Mouse (Mus musculus): ENCODE measurements at regions not wholly inside any gene's neighbourhood (a gene's known extent, or its start where the extent isn't known, plus 50 kb on each side); places are given as distances from the start of the nearest gene placed in this dataset.

DNA sequence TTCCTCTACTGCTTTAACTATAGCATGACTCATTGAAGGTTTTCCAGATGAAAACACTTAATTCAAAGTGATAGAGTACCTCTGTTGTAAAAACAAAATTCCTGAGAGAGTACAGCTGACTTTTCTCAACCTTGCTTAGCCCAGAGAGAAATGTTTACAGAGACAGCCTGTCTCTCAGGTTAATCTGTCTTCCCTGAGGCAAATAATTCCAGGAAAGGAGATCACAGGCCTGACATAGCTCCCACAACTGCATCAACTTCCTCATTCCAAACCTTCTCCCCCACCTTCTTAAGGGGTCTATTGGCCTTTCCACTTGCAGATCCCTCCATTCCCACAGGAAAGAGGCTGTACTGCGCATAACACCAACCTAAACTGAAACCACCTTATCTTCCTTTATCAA is 586.1 kb upstream of the Impad1 start:
- WGBS, result 52% methylated on average over 1 of the region's 1 CpGs
- H3K27ac ChIP-seq (ENCODE audit: low read length), result no peak overlapping the region

DNA sequence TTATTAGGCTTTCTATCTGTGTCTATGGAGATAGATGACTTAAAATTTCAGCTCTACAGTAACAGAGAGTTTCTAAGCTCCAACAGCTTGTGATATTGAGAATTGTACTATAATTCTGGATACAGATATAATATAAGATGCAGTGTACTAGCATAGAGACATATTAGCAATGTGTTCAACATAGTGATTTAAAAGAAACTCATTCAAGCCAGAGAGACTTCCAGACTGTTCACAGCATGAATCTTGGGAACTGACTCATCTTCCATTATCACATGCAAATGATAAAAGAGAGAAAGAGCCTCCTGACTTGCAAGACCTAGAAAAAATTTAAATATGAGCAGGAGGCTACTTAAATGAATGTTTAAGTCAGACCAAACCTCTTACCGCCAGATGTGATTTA is 565.1 kb upstream of the Impad1 start:
- H3K4me3 ChIP-seq (replicated peaks; ENCODE audit: low read length), result no peak overlapping the region
- H3K4me2 ChIP-seq (ENCODE audit: low read depth, low read length), result no peak overlapping the region
- no peaks in the 10 kb centered on the region for H3K36me3 ChIP-seq (ENCODE audit: control insufficient read depth, insufficient read depth, low read length)
- no peaks in the 10 kb centered on the region for H3K9me3 ChIP-seq (replicated peaks; ENCODE audit: control insufficient read depth, low read length)
- ATAC-seq (ENCODE audit: insufficient read depth, low FRiP score), result no peak
- no peaks in the 10 kb centered on the region for H3K27me3 ChIP-seq (ENCODE audit: control insufficient read depth, insufficient read depth, low read length)
- no peak overlapping the region for H3K9ac ChIP-seq (ENCODE audit: low read length)
- no peaks in the 10 kb centered on the region for H3K4me1 ChIP-seq (ENCODE audit: control insufficient read depth, insufficient read depth, low read length)
- no peak overlapping the region for H3K27ac ChIP-seq (ENCODE audit: low read length)
- WGBS, result 84% methylated on average over 1 of the region's 1 CpGs

More for the DNA sequence above, 586.1 kb upstream of the Impad1 start:
- Histone ChIP-seq H3K4me2 (ENCODE audit: low read depth, low read length) (no peak overlapping the region), H3K4me1 (ENCODE audit: control insufficient read depth, insufficient read depth, low read length) (no peaks in the 10 kb centered on the region), H3K9ac (ENCODE audit: low read length) (no peak overlapping the region), H3K9me3 (replicated peaks; ENCODE audit: control insufficient read depth, low read length) (no peaks in the 10 kb centered on the region), H3K4me3 (replicated peaks; ENCODE audit: low read length) (no peak overlapping the region), H3K27me3 (ENCODE audit: control insufficient read depth, insufficient read depth, low read length) (no peaks in the 10 kb centered on the region), H3K36me3 (ENCODE audit: control insufficient read depth, insufficient read depth, low read length) (no peaks in the 10 kb centered on the region)
- no peak for ATAC-seq (ENCODE audit: insufficient read depth, low FRiP score)

DNA sequence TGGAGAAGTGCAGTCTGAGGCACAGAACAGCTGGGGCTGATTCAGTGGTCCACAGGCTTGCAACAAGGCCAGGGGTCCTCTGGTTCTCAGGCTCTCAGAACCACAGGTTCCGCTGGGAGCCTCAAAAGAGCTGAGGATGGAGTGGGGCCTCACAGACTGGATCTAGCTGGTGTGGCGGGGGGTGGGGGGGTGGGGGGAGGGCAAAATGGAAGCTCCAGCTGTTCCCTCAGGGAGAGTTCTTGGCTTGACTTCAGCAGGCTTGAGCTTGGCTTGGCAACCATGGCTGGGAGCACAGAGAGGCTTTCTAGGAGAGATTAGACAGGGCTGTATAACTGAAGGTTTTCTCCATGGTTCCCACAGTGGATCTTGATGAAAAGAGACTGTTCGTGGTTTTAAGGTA is 553.1 kb upstream of the Impad1 start:
- H3K27me3 ChIP-seq (ENCODE audit: control insufficient read depth, insufficient read depth, low read length), result no peaks in the 10 kb centered on the region

DNA sequence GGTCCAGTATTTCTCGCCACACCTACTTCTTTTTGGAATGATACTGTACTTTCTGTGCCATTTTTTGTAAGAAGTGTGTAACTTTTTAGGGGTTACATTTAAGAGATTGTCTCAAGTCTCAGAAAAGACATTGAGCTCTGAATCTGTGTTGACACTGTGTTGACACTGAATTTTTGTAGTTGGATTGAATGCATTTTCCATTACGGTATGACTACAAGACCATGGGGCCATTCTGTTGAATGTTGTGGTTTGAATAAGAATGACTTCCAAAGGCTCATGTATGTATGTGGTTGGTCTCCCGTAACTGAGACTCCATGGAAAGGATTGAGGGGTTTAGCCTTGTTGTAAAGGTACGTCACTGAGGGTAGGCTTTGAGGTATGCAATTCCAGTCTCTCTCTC is 551.6 kb upstream of the Impad1 start:
- no peak for ATAC-seq (ENCODE audit: insufficient read depth, low FRiP score)
- no peaks in the 10 kb centered on the region for H3K36me3 ChIP-seq (ENCODE audit: control insufficient read depth, insufficient read depth, low read length)
- H3K9me3 ChIP-seq (replicated peaks; ENCODE audit: control insufficient read depth, low read length), result no peaks in the 10 kb centered on the region
- H3K27ac ChIP-seq (ENCODE audit: low read length), result no peak overlapping the region
- H3K4me3 ChIP-seq (replicated peaks; ENCODE audit: low read length), result no peak overlapping the region
- no peaks in the 10 kb centered on the region for H3K27me3 ChIP-seq (ENCODE audit: control insufficient read depth, insufficient read depth, low read length)
- WGBS, result 89% methylated on average over 4 of the region's 4 CpGs
- H3K4me1 ChIP-seq (ENCODE audit: control insufficient read depth, insufficient read depth, low read length), result no peaks in the 10 kb centered on the region
- H3K4me2 ChIP-seq (ENCODE audit: low read depth, low read length), result no peak overlapping the region
- no peak overlapping the region for H3K9ac ChIP-seq (ENCODE audit: low read length)

More for the DNA sequence above, 553.1 kb upstream of the Impad1 start:
- Histone ChIP-seq H3K4me2 (ENCODE audit: low read depth, low read length) (no peak overlapping the region), H3K27ac (ENCODE audit: low read length) (no peak overlapping the region), H3K4me3 (replicated peaks; ENCODE audit: low read length) (no peak overlapping the region), H3K36me3 (ENCODE audit: control insufficient read depth, insufficient read depth, low read length) (no peaks in the 10 kb centered on the region), H3K4me1 (ENCODE audit: control insufficient read depth, insufficient read depth, low read length) (no peaks in the 10 kb centered on the region), H3K9me3 (replicated peaks; ENCODE audit: control insufficient read depth, low read length) (no peaks in the 10 kb centered on the region), H3K9ac (ENCODE audit: low read length) (no peak overlapping the region)
- 53% methylated on average over 3 of the region's 3 CpGs for WGBS
- ATAC-seq (ENCODE audit: insufficient read depth, low FRiP score), result peak; percentile 56

DNA sequence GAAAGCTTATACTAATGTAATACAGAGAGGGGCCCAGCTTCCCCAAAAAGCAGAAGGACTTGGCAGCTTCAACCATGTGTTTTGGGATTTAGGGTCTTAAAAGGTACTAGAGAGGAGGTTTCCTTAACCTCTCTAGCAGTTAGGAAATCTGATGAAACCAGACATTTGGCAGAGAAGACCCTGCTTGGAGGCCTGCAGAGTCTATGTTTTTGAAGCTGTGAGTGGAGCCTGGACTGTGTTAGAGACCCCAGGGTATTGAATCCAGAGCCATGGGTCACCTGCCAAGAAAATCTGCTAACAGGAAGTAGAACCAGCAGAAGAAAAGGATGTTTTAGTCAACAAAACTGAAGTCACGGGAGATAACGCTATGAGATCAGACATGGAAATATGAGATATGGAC is 551.2 kb upstream of the Impad1 start:
- Histone ChIP-seq H3K4me2 (ENCODE audit: low read depth, low read length) (no peak overlapping the region), H3K36me3 (ENCODE audit: control insufficient read depth, insufficient read depth, low read length) (no peaks in the 10 kb centered on the region), H3K4me1 (ENCODE audit: control insufficient read depth, insufficient read depth, low read length) (no peaks in the 10 kb centered on the region), H3K4me3 (replicated peaks; ENCODE audit: low read length) (no peak overlapping the region), H3K9ac (ENCODE audit: low read length) (no peak overlapping the region), H3K27me3 (ENCODE audit: control insufficient read depth, insufficient read depth, low read length) (no peaks in the 10 kb centered on the region), H3K27ac (ENCODE audit: low read length) (no peak overlapping the region), H3K9me3 (replicated peaks; ENCODE audit: control insufficient read depth, low read length) (no peaks in the 10 kb centered on the region)
- WGBS, result 83% methylated on average over 2 of the region's 2 CpGs
- ATAC-seq (ENCODE audit: insufficient read depth, low FRiP score), result peak; percentile 56; the same call in 1 of the 2 replicates

DNA sequence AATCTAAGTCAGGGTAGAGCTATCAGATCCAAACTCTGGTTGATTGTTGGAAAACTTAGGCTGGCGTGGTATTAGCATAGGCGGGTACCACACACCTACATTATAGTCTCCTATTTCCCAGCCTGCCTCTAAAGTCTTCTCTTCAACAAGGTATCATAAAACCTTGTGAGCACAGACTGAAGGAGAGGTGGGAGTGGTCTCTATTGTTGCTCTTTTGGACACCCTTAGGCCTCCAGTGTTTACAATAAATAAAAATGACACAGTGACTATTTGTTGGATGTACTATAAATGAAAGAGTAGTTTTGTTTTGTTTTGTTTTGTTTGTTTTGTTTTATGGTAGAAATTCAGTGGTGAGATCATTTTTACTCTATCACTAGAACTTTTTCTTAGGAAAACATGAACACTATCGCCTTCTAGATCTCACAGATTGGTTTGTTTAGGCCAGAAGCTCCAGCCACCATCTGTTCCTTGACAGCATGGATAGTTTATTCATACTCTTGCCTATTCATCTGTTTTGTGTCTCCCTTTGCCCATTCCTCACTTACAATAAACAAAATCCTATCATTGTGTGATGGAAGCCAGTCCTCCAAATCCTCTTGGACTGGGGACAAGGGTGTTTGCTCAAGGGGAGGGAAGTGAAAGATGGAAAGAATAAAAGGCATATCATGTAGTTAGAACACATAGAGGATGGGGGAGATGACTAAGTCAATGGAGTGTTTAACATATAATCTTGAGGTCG is 544.2 kb upstream of the Impad1 start:
- peak; percentile 87; the same call in 1 of the 2 replicates for ATAC-seq (ENCODE audit: insufficient read depth, low FRiP score)
- Histone ChIP-seq H3K36me3 (ENCODE audit: control insufficient read depth, insufficient read depth, low read length) (no peaks in the 10 kb centered on the region), H3K9me3 (replicated peaks; ENCODE audit: control insufficient read depth, low read length) (no peaks in the 10 kb centered on the region), H3K4me2 (ENCODE audit: low read depth, low read length) (no peak overlapping the region), H3K27ac (ENCODE audit: low read length) (no peak overlapping the region), H3K27me3 (ENCODE audit: control insufficient read depth, insufficient read depth, low read length) (no peaks in the 10 kb centered on the region), H3K9ac (ENCODE audit: low read length) (no peak overlapping the region), H3K4me3 (replicated peaks; ENCODE audit: low read length) (no peak overlapping the region), H3K4me1 (ENCODE audit: control insufficient read depth, insufficient read depth, low read length) (no peaks in the 10 kb centered on the region)
- 55% methylated on average over 4 of the region's 4 CpGs for WGBS

DNA sequence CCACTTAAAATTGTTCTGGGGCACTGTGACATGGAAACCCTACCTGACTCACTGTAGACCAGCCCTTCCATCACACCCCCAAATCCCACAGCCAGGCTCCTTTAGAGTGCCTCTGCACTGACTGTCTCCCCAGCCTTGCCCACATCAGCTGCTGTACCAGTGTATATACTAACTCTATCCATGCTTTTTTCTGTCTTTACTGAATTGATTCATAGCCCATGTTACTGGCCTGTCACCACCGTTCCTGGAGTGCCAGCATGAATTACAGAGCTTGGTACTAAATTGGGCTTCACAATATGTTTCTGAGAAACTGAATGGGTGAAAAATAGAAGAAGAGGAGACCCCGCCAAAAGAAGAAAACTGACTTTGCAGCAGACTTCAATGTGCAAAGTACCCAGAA is 541.9 kb upstream of the Impad1 start:
- Histone ChIP-seq H3K4me3 (replicated peaks; ENCODE audit: low read length) (no peak overlapping the region), H3K4me1 (ENCODE audit: control insufficient read depth, insufficient read depth, low read length) (no peaks in the 10 kb centered on the region), H3K36me3 (ENCODE audit: control insufficient read depth, insufficient read depth, low read length) (no peaks in the 10 kb centered on the region), H3K4me2 (ENCODE audit: low read depth, low read length) (no peak overlapping the region), H3K9me3 (replicated peaks; ENCODE audit: control insufficient read depth, low read length) (no peaks in the 10 kb centered on the region), H3K27ac (ENCODE audit: low read length) (no peak overlapping the region), H3K27me3 (ENCODE audit: control insufficient read depth, insufficient read depth, low read length) (no peaks in the 10 kb centered on the region), H3K9ac (ENCODE audit: low read length) (no peak overlapping the region)
- 82% methylated on average over 2 of the region's 2 CpGs for WGBS
- no peak for ATAC-seq (ENCODE audit: insufficient read depth, low FRiP score)

DNA sequence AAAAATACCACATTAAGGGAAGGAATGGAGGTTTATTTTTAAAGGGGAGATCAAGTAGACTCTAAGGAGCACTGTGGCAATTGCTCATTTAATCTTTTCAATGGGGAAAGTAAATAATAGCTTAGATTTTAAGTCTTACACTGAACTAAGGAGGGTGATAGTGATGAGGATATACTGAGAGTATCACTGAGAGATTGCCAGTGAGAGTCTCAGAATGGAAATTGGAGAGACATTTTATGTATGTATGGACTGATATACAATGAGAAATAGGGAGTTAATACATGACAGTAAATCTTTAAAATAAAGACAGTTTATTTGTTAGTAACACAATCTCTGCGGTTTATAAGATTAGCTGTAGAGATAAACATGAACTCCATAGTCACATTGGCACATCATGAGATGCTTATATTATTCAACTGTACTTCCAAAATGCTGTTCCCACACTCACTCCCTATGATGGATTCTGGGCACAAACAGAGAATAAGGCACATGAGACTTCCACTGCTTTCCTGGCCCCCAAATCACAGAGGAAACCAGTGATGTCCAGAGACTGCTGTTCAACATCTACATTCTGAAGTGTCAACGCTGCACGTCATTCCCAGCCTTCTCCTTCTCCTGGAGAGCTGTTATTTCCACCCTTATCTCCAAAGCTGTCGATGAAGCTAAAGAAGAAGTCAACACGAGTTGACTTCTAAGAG is 535.5 kb upstream of the Impad1 start:
- no peak overlapping the region for H3K4me3 ChIP-seq (replicated peaks; ENCODE audit: low read length)
- H3K9me3 ChIP-seq (replicated peaks; ENCODE audit: control insufficient read depth, low read length), result no peaks in the 10 kb centered on the region
- peaks cover 3% of the 10 kb centered on the region; the same call in 1 of the 2 replicates for H3K4me1 ChIP-seq (ENCODE audit: control insufficient read depth, insufficient read depth, low read length)
- no peaks in the 10 kb centered on the region for H3K27me3 ChIP-seq (ENCODE audit: control insufficient read depth, insufficient read depth, low read length)
- H3K4me2 ChIP-seq (ENCODE audit: low read depth, low read length), result no peak overlapping the region
- H3K9ac ChIP-seq (ENCODE audit: low read length), result no peak overlapping the region
- WGBS, result 30% methylated on average over 5 of the region's 5 CpGs
- H3K36me3 ChIP-seq (ENCODE audit: control insufficient read depth, insufficient read depth, low read length), result no peaks in the 10 kb centered on the region
- no peak overlapping the region for H3K27ac ChIP-seq (ENCODE audit: low read length)
- no peak for ATAC-seq (ENCODE audit: insufficient read depth, low FRiP score)

DNA sequence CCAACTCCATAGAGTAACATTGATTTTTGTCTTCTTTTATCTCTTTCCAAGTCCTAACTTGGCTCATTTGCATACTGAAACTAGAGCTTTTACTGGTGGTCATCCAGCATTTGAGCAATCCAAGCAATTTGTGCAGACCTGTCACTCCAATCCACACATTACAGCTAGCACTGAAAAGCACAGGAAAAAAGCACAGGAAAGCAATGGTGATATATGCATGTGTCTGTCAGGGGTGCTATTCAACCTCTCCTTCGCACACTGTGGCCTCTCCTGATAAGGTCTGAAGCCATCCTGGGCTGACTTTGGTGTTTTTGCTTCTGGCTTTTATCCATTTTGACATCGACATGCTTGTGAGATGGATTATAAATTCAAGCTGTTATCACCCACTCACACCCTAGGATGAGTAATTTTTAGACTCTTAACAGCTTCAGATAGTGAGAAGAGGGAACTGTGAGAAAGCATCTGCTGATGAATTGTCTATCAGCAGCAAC is 534.1 kb upstream of the Impad1 start:
- no peak; the same call in 1 of the 2 replicates for ATAC-seq (ENCODE audit: insufficient read depth, low FRiP score)
- Histone ChIP-seq H3K4me2 (ENCODE audit: low read depth, low read length) (no peak overlapping the region), H3K4me3 (replicated peaks; ENCODE audit: low read length) (no peak overlapping the region), H3K9me3 (replicated peaks; ENCODE audit: control insufficient read depth, low read length) (no peaks in the 10 kb centered on the region), H3K9ac (ENCODE audit: low read length) (no peak overlapping the region), H3K27ac (ENCODE audit: low read length) (peak overlapping the region; percentile 28; the same call in 1 of the 2 replicates), H3K4me1 (ENCODE audit: control insufficient read depth, insufficient read depth, low read length) (peaks cover 3% of the 10 kb centered on the region; the same call in 1 of the 2 replicates), H3K27me3 (ENCODE audit: control insufficient read depth, insufficient read depth, low read length) (no peaks in the 10 kb centered on the region), H3K36me3 (ENCODE audit: control insufficient read depth, insufficient read depth, low read length) (no peaks in the 10 kb centered on the region)
- WGBS, result 32% methylated on average over 2 of the region's 2 CpGs

All from stomach, embryonic 16.5 days (tissue).